Mouse (Mus musculus) cerebellum, adult 2 months (tissue): ENCODE results near the gene Rps7.

Source experiments
- CTCF ChIP-seq: fragments of 200-500 bp; IDR thresholded peaks from 2 replicates; pipeline ENCODE4 v1.5.1; 2011; ENCODE audit warnings: low read depth, mild to moderate bottlenecking, control low read depth, low read length, moderate library complexity, borderline replicate concordance; ENCODE audit not compliant: insufficient read depth
- POLR2A ChIP-seq: fragments of 200-500 bp; IDR thresholded peaks from 2 replicates; pipeline ENCODE4 v1.6.1; 2011; ENCODE audit warnings: low read length, control low read depth, borderline replicate concordance; ENCODE audit not compliant: insufficient read depth

DNA sequence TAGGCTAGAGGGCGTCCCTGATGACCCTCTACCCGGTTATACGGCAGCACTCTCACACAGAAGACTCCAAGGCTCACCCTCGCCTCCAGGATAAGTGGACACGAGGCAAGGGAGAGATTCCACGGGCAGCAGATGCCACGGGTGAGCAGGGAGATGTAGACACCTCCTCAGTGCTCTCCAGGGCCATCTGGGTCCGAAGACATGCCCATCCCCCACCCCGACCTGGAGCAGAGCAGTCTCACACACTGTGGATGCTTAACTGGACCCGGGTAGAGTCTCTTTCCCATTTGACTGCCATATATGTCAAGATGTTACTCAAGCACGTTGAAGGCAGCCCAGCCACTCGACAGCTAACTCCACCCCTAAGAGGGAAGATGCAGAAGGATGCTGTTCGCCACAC lies 45.3 kb downstream of the Rps7 start:
- no peak for TF ChIP-seq CTCF
- no peak for TF ChIP-seq POLR2A
